Mouse (Mus musculus) C2C12 (cell line): ENCODE results near the gene Atm.

Experiments used
- CEBPB ChIP-seq: IDR thresholded peaks from one replicate; pipeline ENCODE4 v1.6.1; 2011; ENCODE audit warnings: low read depth, mild to moderate bottlenecking, control low read depth, moderate library complexity
- CTCF ChIP-seq: IDR thresholded peaks from one replicate; pipeline ENCODE4 v1.5.1; 2011; ENCODE audit not compliant: control insufficient read depth, insufficient read depth, insufficient read length
- MAX ChIP-seq: IDR thresholded peaks from one replicate; pipeline ENCODE4 v1.6.1; 2011; ENCODE audit warnings: mild to moderate bottlenecking, control low read depth
- MYOD1 ChIP-seq: IDR thresholded peaks from one replicate; pipeline ENCODE4 v1.6.1; 2011; ENCODE audit warnings: low read depth; ENCODE audit not compliant: control insufficient read depth, insufficient read length
- USF1 ChIP-seq: IDR thresholded peaks from one replicate; pipeline ENCODE4 v1.6.1; 2011; ENCODE audit warnings: low read depth, mild to moderate bottlenecking, control low read depth, moderate library complexity

DNA sequence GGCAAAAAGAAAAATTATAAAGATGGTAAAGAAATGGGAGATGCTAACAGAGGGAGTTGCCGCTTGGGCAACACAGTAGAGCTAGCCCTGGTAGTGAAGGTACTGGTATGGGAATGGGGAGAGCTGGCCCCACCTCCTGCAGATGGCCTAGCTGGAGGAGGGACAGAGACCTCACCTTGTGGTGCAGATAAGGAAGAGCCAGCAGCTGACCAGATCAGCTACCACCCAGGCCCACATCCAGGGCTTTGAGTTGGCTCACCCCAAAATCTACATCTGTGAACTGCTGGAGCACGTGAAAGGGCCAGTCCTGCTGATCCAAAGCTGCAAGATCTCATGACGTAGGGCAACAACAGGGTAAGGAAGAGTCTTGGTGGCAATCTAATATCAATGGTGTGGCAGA, 109.8 kb downstream of the Atm start:
- TF ChIP-seq CTCF (no peak), USF1 (no peak), MAX (no peak), CEBPB (no peak), MYOD1 (no peak)
